Mouse (Mus musculus) MEL (cell line): ENCODE results near the gene Naa38. TPM values are rescaled to one million over a fixed set of nuclear protein-coding genes. Genes with fewer than 3 reads are reported as not detected.
A peak's percentile ranks its signal among the peaks of the same experiment; 100 is the strongest.

Experiments
- DNase-seq: peaks from one replicate; pipeline ENCODE4 v3.0.0; 2011; ENCODE audit warnings: low read depth, low spot score
- H3K27ac ChIP-seq: 2 replicates; pipeline ENCODE4 v1.5.1; 2012; ENCODE audit warnings: low read depth, mild to moderate bottlenecking, control low read depth, low read length, moderate library complexity; ENCODE audit not compliant: control insufficient read depth
- H3K27me3 ChIP-seq, 2 experiments: fragments of 150-350 bp in 1 of 2; sonication (generic) in 1 of 2; 2 replicates each; pipeline ENCODE4 v1.6.1; 2012; ENCODE audit warnings: low read length in 2 of 2, mild to moderate bottlenecking in 2 of 2, improper control_type of control experiment in 1 of 2, moderate library complexity in 1 of 2; ENCODE audit not compliant: insufficient read depth in 2 of 2, control insufficient read depth in 1 of 2
- H3K36me3 ChIP-seq, 2 experiments: 2 replicates each; pipeline ENCODE4 v1.6.1; 2012 to 2014; ENCODE audit warnings: low read length in 2 of 2, improper control_type of control experiment in 1 of 2, inconsistent platforms in 1 of 2, mild to moderate bottlenecking in 1 of 2; ENCODE audit not compliant: insufficient read depth in 2 of 2, control insufficient read depth in 1 of 2
- H3K4me1 ChIP-seq, 2 experiments: fragments of 150-350 bp in 1 of 2; sonication (generic) in 1 of 2; 2 replicates each; pipeline ENCODE4 v1.6.1; 2012; ENCODE audit warnings: low read length in 2 of 2, improper control_type of control experiment in 1 of 2, mild to moderate bottlenecking in 1 of 2; ENCODE audit not compliant: insufficient read depth in 2 of 2, control insufficient read depth in 1 of 2
- H3K4me3 ChIP-seq, 2 experiments: fragments of 150-350 bp in 1 of 2; sonication (generic) in 1 of 2; 2 replicates each; pipeline ENCODE4 v1.5.1; 2012; ENCODE audit warnings: low read depth in 2 of 2, low read length in 2 of 2, mild to moderate bottlenecking in 2 of 2, moderate library complexity in 2 of 2, control low read depth in 1 of 2, improper control_type of control experiment in 1 of 2; ENCODE audit not compliant: control insufficient read depth in 1 of 2, insufficient read depth in 1 of 2
- H3K79me2 ChIP-seq: 2 replicates; pipeline ENCODE4 v1.6.1; 2012; ENCODE audit warnings: mild to moderate bottlenecking, low read length, moderate library complexity; ENCODE audit not compliant: control insufficient read depth, poor library complexity, insufficient read depth
- H3K9ac ChIP-seq: 2 replicates; pipeline ENCODE4 v1.6.1; 2012; ENCODE audit warnings: low read depth, mild to moderate bottlenecking, control low read depth, low read length, moderate library complexity; ENCODE audit not compliant: control insufficient read depth, poor library complexity, severe bottlenecking
- H3K9me3 ChIP-seq: fragments of 150-350 bp; sonication (generic); replicated peaks from 2 replicates; pipeline ENCODE4 v1.6.1; 2012; ENCODE audit warnings: mild to moderate bottlenecking, low read length, improper control_type of control experiment, moderate library complexity; ENCODE audit not compliant: insufficient read depth
- BHLHE40 ChIP-seq: IDR thresholded peaks from 2 replicates; pipeline ENCODE4 v1.6.1; 2012; ENCODE audit warnings: low read depth, mild to moderate bottlenecking, inconsistent platforms, low read length, improper control_type of control experiment, borderline replicate concordance
- CHD2 ChIP-seq: IDR thresholded peaks from 2 replicates; pipeline ENCODE4 v1.6.1; 2011; ENCODE audit warnings: low read length, improper control_type of control experiment
- CTCF ChIP-seq, 3 experiments: IDR thresholded peaks in 2 of 3; conservative IDR thresholded peaks in 1 of 3; 2 replicates each; pipeline ENCODE4 v1.5.1; 2011 to 2012; ENCODE audit warnings: low read length in 3 of 3, low read depth in 2 of 3, mild to moderate bottlenecking in 2 of 3, improper control_type of control experiment in 1 of 3, inconsistent platforms in 1 of 3, mixed read lengths in 1 of 3, moderate library complexity in 1 of 3; ENCODE audit not compliant: control insufficient read depth in 1 of 3, insufficient read depth in 1 of 3, poor library complexity in 1 of 3, severe bottlenecking in 1 of 3
- ELF1 ChIP-seq: IDR thresholded peaks from 2 replicates; pipeline ENCODE4 v1.6.1; 2014; ENCODE audit warnings: low read depth, mild to moderate bottlenecking, inconsistent platforms, low read length, improper control_type of control experiment, moderate library complexity
- ETS1 ChIP-seq: IDR thresholded peaks from 2 replicates; pipeline ENCODE4 v1.6.1; 2012; ENCODE audit warnings: low read depth, mild to moderate bottlenecking, inconsistent platforms, low read length, improper control_type of control experiment, moderate library complexity
- HCFC1 ChIP-seq: IDR thresholded peaks from 2 replicates; pipeline ENCODE4 v1.6.1; 2012; ENCODE audit warnings: low read depth, mild to moderate bottlenecking, inconsistent platforms, low read length, improper control_type of control experiment, moderate library complexity
- JUND ChIP-seq: IDR thresholded peaks from 2 replicates; pipeline ENCODE4 v1.6.1; 2011; ENCODE audit warnings: low read depth, mild to moderate bottlenecking, improper control_type of control experiment, low read length
- MAFK ChIP-seq: IDR thresholded peaks from 2 replicates; pipeline ENCODE4 v1.6.1; 2011; ENCODE audit warnings: low read depth, mild to moderate bottlenecking, low read length, improper control_type of control experiment, borderline replicate concordance
- MAX ChIP-seq: IDR thresholded peaks from 2 replicates; pipeline ENCODE4 v1.6.1; 2011; ENCODE audit warnings: low read length, improper control_type of control experiment
- MAZ ChIP-seq: IDR thresholded peaks from 2 replicates; pipeline ENCODE4 v1.6.1; 2012; ENCODE audit warnings: low read depth, mild to moderate bottlenecking, inconsistent platforms, low read length, improper control_type of control experiment
- MXI1 ChIP-seq: IDR thresholded peaks from 2 replicates; pipeline ENCODE4 v1.6.1; 2011; ENCODE audit warnings: mild to moderate bottlenecking, low read depth, low read length, improper control_type of control experiment
- MYB ChIP-seq: IDR thresholded peaks from 2 replicates; pipeline ENCODE4 v1.6.1; 2011; ENCODE audit warnings: mild to moderate bottlenecking, low read depth, low read length, improper control_type of control experiment
- MYC ChIP-seq: IDR thresholded peaks from 2 replicates; pipeline ENCODE4 v1.6.1; 2011; ENCODE audit warnings: low read depth, mild to moderate bottlenecking, low read length, improper control_type of control experiment, moderate library complexity
- NRF1 ChIP-seq: IDR thresholded peaks from 2 replicates; pipeline ENCODE4 v1.6.1; 2014; ENCODE audit warnings: low read depth, mild to moderate bottlenecking, inconsistent platforms, low read length, improper control_type of control experiment, moderate library complexity; ENCODE audit not compliant: poor library complexity, insufficient read depth, severe bottlenecking
- POLR2A ChIP-seq, 2 experiments: IDR thresholded peaks; 2 replicates each; pipeline ENCODE4 v1.6.1; 2011 to 2012; ENCODE audit warnings: low read length in 2 of 2, mild to moderate bottlenecking in 2 of 2, control low read depth in 1 of 2, improper control_type of control experiment in 1 of 2, low read depth in 1 of 2, moderate library complexity in 1 of 2; ENCODE audit not compliant: control insufficient read depth in 1 of 2, insufficient read depth in 1 of 2, poor library complexity in 1 of 2
- POLR2AphosphoS2 ChIP-seq: IDR thresholded peaks from 2 replicates; pipeline ENCODE4 v1.6.1; 2011; ENCODE audit warnings: low read length, improper control_type of control experiment
- POLR2AphosphoS5 ChIP-seq: IDR thresholded peaks from 2 replicates; pipeline ENCODE4 v1.6.1; 2012; ENCODE audit warnings: low read depth, borderline replicate concordance, mild to moderate bottlenecking, inconsistent platforms, low read length, moderate library complexity, mixed read lengths
- RAD21 ChIP-seq: IDR thresholded peaks from 2 replicates; pipeline ENCODE4 v1.6.1; 2011; ENCODE audit warnings: mild to moderate bottlenecking, low read depth, low read length, improper control_type of control experiment
- SIN3A ChIP-seq: IDR thresholded peaks from 2 replicates; pipeline ENCODE4 v1.6.1; 2012; ENCODE audit warnings: low read length, improper control_type of control experiment, inconsistent platforms
- SMC3 ChIP-seq: IDR thresholded peaks from 2 replicates; pipeline ENCODE4 v1.6.1; 2011; ENCODE audit warnings: low read depth, low read length, improper control_type of control experiment
- TBP ChIP-seq: IDR thresholded peaks from 2 replicates; pipeline ENCODE4 v1.8.0; 2011; ENCODE audit warnings: low read depth, low read length, improper control_type of control experiment
- USF1 ChIP-seq: IDR thresholded peaks from 2 replicates; pipeline ENCODE4 v1.6.1; 2014; ENCODE audit warnings: low read depth, mild to moderate bottlenecking, inconsistent platforms, low read length, improper control_type of control experiment, moderate library complexity
- USF2 ChIP-seq, 2 experiments: IDR thresholded peaks; 2 replicates each; pipeline ENCODE4 v1.6.1; 2011 to 2012; ENCODE audit warnings: improper control_type of control experiment in 2 of 2, low read length in 2 of 2, borderline replicate concordance in 1 of 2, inconsistent platforms in 1 of 2, low read depth in 1 of 2, mild to moderate bottlenecking in 1 of 2; ENCODE audit not compliant: insufficient read depth in 1 of 2
- ZNF384 ChIP-seq: IDR thresholded peaks from 2 replicates; pipeline ENCODE4 v1.6.1; 2012; ENCODE audit warnings: low read depth, mild to moderate bottlenecking, inconsistent platforms, low read length, improper control_type of control experiment
- polyA plus RNA-seq, 2 experiments: library from polyadenylated mRNA; stranded (reverse) in 1 of 2; unstranded in 1 of 2; fragments of >175 nt in 1 of 2; fragments of >200 nt in 1 of 2; gene quantifications; 2 replicates each; pipeline versions ENCODE4 v1.2.1 to v1.2.4; 2012; ENCODE audit warnings: low replicate concordance in 2 of 2, low read depth in 1 of 2; ENCODE audit not compliant: insufficient read length in 2 of 2, insufficient read depth in 1 of 2, missing spikeins in 1 of 2
- total RNA-seq: library from RNA; depleted of rRNA; stranded (reverse); fragments of 300-350 nt; gene quantifications from 2 replicates; pipeline ENCODE4 v1.2.3, GENCODE M21; 2012

Naa38 gene
- total and polyA plus RNA-seq, 3 experiments, result 173 to 190 TPM; not detected in 1

DNA sequence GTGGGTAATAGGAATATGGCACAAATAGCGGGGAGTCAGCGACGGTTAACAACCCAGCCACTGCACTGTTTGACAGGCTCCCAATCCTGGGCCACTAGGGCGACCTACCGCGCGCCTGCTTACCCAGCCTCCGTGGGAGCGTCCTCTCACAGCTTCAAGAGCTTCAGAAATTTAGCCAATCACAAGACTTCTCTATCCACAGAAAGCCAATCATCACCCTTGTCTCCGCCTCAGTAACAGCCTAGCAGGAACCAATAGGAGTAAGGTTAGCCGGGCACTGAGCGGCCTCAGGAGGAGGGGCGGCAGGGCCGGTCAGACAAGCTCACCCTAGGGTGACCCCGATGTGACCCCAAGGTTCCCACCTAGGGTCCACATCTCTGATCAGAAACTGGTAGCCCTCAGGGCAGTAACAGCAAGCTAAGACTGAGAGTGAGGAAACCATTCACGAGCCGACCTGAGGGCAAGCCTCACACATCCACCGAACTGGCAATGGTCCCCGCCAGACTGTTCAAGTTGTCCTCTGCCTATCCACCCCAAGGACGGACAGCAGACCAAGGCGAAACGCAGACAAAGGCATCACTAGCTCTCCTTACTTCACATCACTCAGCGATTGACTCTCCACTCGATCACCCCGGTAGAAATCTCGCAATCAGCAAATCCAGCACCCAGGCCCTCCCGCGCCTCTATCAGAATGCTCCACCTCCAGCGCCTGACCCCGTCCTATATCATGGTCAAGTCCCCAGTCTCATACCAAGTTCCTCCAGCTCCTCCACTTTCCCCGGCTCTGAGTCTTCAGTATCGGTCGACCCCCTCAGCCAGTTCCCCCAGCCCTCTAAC, 13.5 kb downstream of the Naa38 start (continued):
- TF ChIP-seq CTCF (IDR thresholded peaks at IDR 0.05 in 2 of 3, conservative IDR thresholded peaks at IDR 0.05 in 1 of 3; ENCODE audit: control insufficient read depth in 1 of 3, insufficient read depth in 1 of 3, low read depth in 2 of 3, low read length in 3 of 3, poor library complexity in 1 of 3, severe bottlenecking in 1 of 3) (no peak), ETS1 (no peak; the same call in 1 of the 2 replicates), POLR2AphosphoS2 (no peak), MAFK (0 out of 2 replicates have a peak, but pooled peaks have one; percentile 28), MAX (no peak)

DNA sequence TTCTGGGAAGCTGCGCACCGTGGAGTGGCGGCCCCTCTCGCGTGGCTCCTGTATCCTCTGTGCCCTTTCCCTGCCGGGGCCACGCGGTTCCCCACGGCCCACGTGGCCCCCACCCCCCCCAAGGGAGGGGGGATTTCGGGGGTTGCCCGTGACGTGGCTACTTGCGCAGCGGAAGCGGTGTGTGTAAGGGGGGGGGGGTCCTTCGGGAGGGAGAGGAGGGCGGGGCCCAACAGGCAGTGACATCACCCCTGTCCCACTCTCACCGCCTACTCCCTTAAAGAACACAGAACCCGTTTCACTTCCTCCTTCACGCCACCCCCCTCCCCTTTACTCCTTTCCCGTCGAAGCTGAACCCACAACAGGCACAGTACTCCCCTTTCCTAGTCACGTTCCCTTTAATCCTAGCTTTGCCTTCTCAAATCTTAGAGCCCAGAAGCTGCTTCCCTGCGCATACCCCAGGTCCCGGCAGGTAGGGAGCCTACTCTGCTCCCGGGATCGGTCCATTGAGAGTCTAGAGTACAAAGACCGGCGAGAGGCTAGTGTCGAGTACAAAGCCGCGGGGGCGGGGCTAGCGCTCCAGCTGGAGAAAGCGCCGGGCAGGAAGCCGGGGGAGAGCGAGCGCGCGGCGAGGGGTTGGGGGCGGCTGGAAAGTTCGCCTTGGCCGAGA, 14.2 kb downstream of the Naa38 start:
- H3K27me3 ChIP-seq, result no peaks in the 10 kb centered on the region
- H3K4me3 ChIP-seq, result peak overlapping the region; percentile 68 to 79
- H3K9me3 ChIP-seq, result no peaks in the 10 kb centered on the region
- peaks cover 0 to 26% of the 10 kb centered on the region in 2 experiments; a peak in 3 of 4 replicates for H3K36me3 ChIP-seq
- H3K27ac ChIP-seq, result peak overlapping the region; percentile 91
- H3K9ac ChIP-seq, result peak overlapping the region; percentile 87
- TF ChIP-seq ETS1 (peak; percentile 96), SIN3A (peak; percentile 94), POLR2AphosphoS5 (no peak), CTCF (IDR thresholded peaks at IDR 0.05 in 2 of 3, conservative IDR thresholded peaks at IDR 0.05 in 1 of 3; ENCODE audit: control insufficient read depth in 1 of 3, insufficient read depth in 1 of 3, low read depth in 2 of 3, low read length in 3 of 3, poor library complexity in 1 of 3, severe bottlenecking in 1 of 3) (0 out of 6 replicates have a peak, but pooled peaks of 1 of the 3 experiments have one; percentile 2), POLR2AphosphoS2 (no peak), POLR2A (IDR thresholded peaks at IDR 0.05; ENCODE audit: control insufficient read depth in 1 of 2, insufficient read depth in 1 of 2, low read depth in 1 of 2, low read length in 2 of 2, poor library complexity in 1 of 2) (peak in 1 of 2 experiments; percentile 30; a peak in 2 of 4 replicates), USF1 (peak; percentile 75), RAD21 (no peak), MYB (no peak), TBP (peak; percentile 39), BHLHE40 (peak; percentile 72; the same call in 1 of the 2 replicates), SMC3 (no peak), MAZ (peak; percentile 99), HCFC1 (peak; percentile 65), MAX (peak; percentile 92), CHD2 (no peak), USF2 (IDR thresholded peaks at IDR 0.05; ENCODE audit: borderline replicate concordance in 1 of 2, insufficient read depth in 1 of 2, low read depth in 1 of 2, low read length in 2 of 2) (no peak), MYC (peak; percentile 97), JUND (no peak), ELF1 (peak; percentile 80), MXI1 (peak; percentile 96), NRF1 (0 out of 2 replicates have a peak, but pooled peaks have one; percentile 3), ZNF384 (no peak)
- H3K79me2 ChIP-seq, result peaks cover 54% of the 10 kb centered on the region
- H3K4me1 ChIP-seq, result peaks cover 17 to 33% of the 10 kb centered on the region in 2 experiments
- peak; percentile 97 for DNase-seq
